Mouse (Mus musculus) E14TG2a.4 (cell line): ENCODE results near the gene Tsc22d1.
A peak's percentile ranks its signal among the peaks of the same experiment; 100 is the strongest.

Source experiments
- H3K27me3 ChIP-seq: 2 replicates; pipeline ENCODE4 v1.6.1; 2014; ENCODE audit warnings: low read length, control low read depth; ENCODE audit not compliant: insufficient read depth
- H3K36me3 ChIP-seq: 2 replicates; pipeline ENCODE4 v1.6.1; 2014; ENCODE audit warnings: low read length, control low read depth; ENCODE audit not compliant: insufficient read depth
- H3K4me1 ChIP-seq: replicated peaks from 2 replicates; pipeline ENCODE4 v1.6.1; 2014; ENCODE audit warnings: low read depth, low read length, control low read depth
- H3K4me3 ChIP-seq: replicated peaks from 2 replicates; pipeline ENCODE4 v1.5.1; 2014; ENCODE audit warnings: mild to moderate bottlenecking, low read length
- H3K9me3 ChIP-seq: 2 replicates; pipeline ENCODE4 v1.6.1; 2014; ENCODE audit warnings: low read length, control low read depth
- CTCF ChIP-seq: conservative IDR thresholded peaks from 2 replicates; pipeline ENCODE4 v1.5.1; 2014; ENCODE audit warnings: low read length
- NANOG ChIP-seq: IDR thresholded peaks from 2 replicates; pipeline ENCODE4 v1.6.1; 2014; ENCODE audit warnings: borderline replicate concordance, low read length, mixed read lengths
- POU5F1 ChIP-seq: IDR thresholded peaks from 2 replicates; pipeline ENCODE4 v1.6.1; 2014; ENCODE audit warnings: low read length, borderline replicate concordance

The Tsc22d1 gene

GRCm38 (mm10) chr14:76467932-76468331 lies 53.2 kb downstream of the Tsc22d1 start:
- no peaks in the 10 kb centered on the region for H3K9me3 ChIP-seq
- H3K4me3 ChIP-seq = no peak overlapping the region
- 0 out of 2 replicates have a peak, but pooled peaks cover 2% of the 10 kb centered on the region for H3K27me3 ChIP-seq
- TF ChIP-seq CTCF (no peak), POU5F1 (no peak), NANOG (no peak)
- peaks cover 52% of the 10 kb centered on the region for H3K4me1 ChIP-seq
- no peaks in the 10 kb centered on the region for H3K36me3 ChIP-seq

GRCm38 (mm10) chr14:76471301-76471700 lies 56.5 kb downstream of the Tsc22d1 start:
- H3K9me3 ChIP-seq = no peaks in the 10 kb centered on the region
- H3K4me1 ChIP-seq = peaks cover 46% of the 10 kb centered on the region
- H3K27me3 ChIP-seq = no peaks in the 10 kb centered on the region
- no peaks in the 10 kb centered on the region for H3K36me3 ChIP-seq
- H3K4me3 ChIP-seq = peak overlapping the region; percentile 51
- TF ChIP-seq CTCF = no peak
- peak; percentile 48; the same call in 1 of the 2 replicates for TF ChIP-seq NANOG

- TF ChIP-seq NANOG (no peak), CTCF (no peak), POU5F1 (no peak)
- H3K9me3 ChIP-seq = no peaks in the 10 kb centered on the region
- no peaks in the 10 kb centered on the region for H3K27me3 ChIP-seq
- no peaks in the 10 kb centered on the region for H3K36me3 ChIP-seq
- H3K4me1 ChIP-seq = peaks cover 46% of the 10 kb centered on the region
- H3K4me3 ChIP-seq = no peak overlapping the region
Measured at GRCm38 (mm10) chr14:76472487-76472886, 57.7 kb downstream of the Tsc22d1 start.

- Histone ChIP-seq H3K36me3 (no peaks in the 10 kb centered on the region), H3K9me3 (no peaks in the 10 kb centered on the region), H3K27me3 (no peaks in the 10 kb centered on the region), H3K4me1 (peaks cover 52% of the 10 kb centered on the region), H3K4me3 (no peak overlapping the region)
- TF ChIP-seq POU5F1 (no peak), CTCF (peak; percentile 66), NANOG (no peak)
Measured at GRCm38 (mm10) chr14:76473404-76473803, 58.6 kb downstream of the Tsc22d1 start.

- TF ChIP-seq CTCF (peak; percentile 63), NANOG (no peak)
- Histone ChIP-seq H3K27me3 (no peaks in the 10 kb centered on the region), H3K4me1 (peaks cover 53% of the 10 kb centered on the region), H3K4me3 (no peak overlapping the region), H3K36me3 (no peaks in the 10 kb centered on the region), H3K9me3 (no peaks in the 10 kb centered on the region)
Measured at GRCm38 (mm10) chr14:76474165-76474564, 59.4 kb downstream of the Tsc22d1 start.

- Histone ChIP-seq H3K4me1 (peaks cover 44% of the 10 kb centered on the region), H3K27me3 (0 out of 2 replicates have a peak, but pooled peaks cover 3% of the 10 kb centered on the region), H3K36me3 (no peaks in the 10 kb centered on the region), H3K9me3 (no peaks in the 10 kb centered on the region), H3K4me3 (no peak overlapping the region)
- TF ChIP-seq NANOG (no peak), POU5F1 (no peak), CTCF (no peak)
Measured at GRCm38 (mm10) chr14:76476770-76477169, 62.0 kb downstream of the Tsc22d1 start.

GRCm38 (mm10) chr14:76478076-76478475 lies 63.3 kb downstream of the Tsc22d1 start:
- Histone ChIP-seq H3K4me3 (no peak overlapping the region), H3K9me3 (no peaks in the 10 kb centered on the region), H3K4me1 (peaks cover 38% of the 10 kb centered on the region), H3K36me3 (no peaks in the 10 kb centered on the region), H3K27me3 (0 out of 2 replicates have a peak, but pooled peaks cover 3% of the 10 kb centered on the region)
- TF ChIP-seq POU5F1 = no peak
- no peak for TF ChIP-seq CTCF
- no peak for TF ChIP-seq NANOG

GRCm38 (mm10) chr14:76478616-76479015 lies 63.9 kb downstream of the Tsc22d1 start:
- H3K4me1 ChIP-seq = peaks cover 38% of the 10 kb centered on the region
- H3K9me3 ChIP-seq = no peaks in the 10 kb centered on the region
- H3K4me3 ChIP-seq = peak overlapping the region; percentile 3; the same call in 1 of the 2 replicates
- TF ChIP-seq NANOG (no peak), POU5F1 (no peak)
- 0 out of 2 replicates have a peak, but pooled peaks cover 3% of the 10 kb centered on the region for H3K27me3 ChIP-seq
- no peaks in the 10 kb centered on the region for H3K36me3 ChIP-seq

GRCm38 (mm10) chr14:76479867-76480266 lies 65.1 kb downstream of the Tsc22d1 start:
- Histone ChIP-seq H3K36me3 (no peaks in the 10 kb centered on the region), H3K27me3 (0 out of 2 replicates have a peak, but pooled peaks cover 3% of the 10 kb centered on the region), H3K9me3 (no peaks in the 10 kb centered on the region), H3K4me1 (peaks cover 38% of the 10 kb centered on the region), H3K4me3 (no peak overlapping the region)
- peak; percentile 71 for TF ChIP-seq CTCF
- TF ChIP-seq NANOG = no peak
